Mouse (Mus musculus): ENCODE results near the gene Asb5.
"Not testable (repeated sequence)": the region's sequence is repeated elsewhere in the genome, so short reads cannot be mapped to it uniquely, and the experiment has no call there.

Asb5 gene

GRCm38 (mm10) chr8:54529382-54530296 is at the start of gene Asb5, which contains the start of gene Spcs3:
Gene Asb5, plus strand, starts transcription at chr8:54529580.
Gene Spcs3, minus strand, starts transcription at chr8:54529998.
- DNase-seq = peak; percentile 96

DNA sequence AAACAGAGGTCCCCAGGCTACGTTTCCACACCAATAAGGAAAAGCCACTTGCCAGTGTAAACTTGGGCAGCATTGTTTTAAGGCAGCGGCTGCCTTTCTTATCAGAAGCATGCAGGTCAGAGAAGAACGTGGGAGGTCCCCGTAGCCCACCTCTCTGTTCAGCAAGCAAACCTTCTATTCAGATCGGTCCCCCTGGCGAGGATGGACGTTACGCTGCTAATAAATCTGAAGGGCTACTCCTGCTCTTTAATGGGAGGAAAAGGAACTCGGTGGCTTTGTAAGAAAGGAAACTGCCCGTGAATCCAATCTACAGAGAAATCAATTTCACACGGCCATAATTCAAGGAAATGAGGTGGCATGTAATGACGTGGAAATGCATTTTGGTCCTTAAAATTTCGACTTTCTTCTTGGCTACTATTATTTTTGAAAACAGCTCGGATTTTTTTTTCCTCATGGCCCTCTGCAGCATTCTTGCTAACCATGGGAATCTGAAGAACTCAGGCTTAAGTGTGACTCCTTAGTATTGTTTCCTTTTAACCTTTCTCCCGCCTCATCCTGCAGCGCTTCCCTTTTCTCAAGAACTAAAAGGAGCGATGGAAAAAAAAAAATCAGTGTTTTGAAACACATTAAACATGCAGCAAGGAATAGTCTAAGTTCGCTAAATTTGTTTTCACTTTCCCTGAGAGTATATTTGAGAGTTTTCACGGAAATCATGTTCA is 42.7 kb upstream of the Asb5 start:
- DNase-seq = no peak

- no peak for DNase-seq
These were observed 40.9 kb upstream of the Asb5 start for GRCm38 (mm10) chr8:54488437-54488836.

GRCm38 (mm10) chr8:54491057-54491690 is 38.2 kb upstream of the Asb5 start:
- peak; percentile 30 for DNase-seq

DNA sequence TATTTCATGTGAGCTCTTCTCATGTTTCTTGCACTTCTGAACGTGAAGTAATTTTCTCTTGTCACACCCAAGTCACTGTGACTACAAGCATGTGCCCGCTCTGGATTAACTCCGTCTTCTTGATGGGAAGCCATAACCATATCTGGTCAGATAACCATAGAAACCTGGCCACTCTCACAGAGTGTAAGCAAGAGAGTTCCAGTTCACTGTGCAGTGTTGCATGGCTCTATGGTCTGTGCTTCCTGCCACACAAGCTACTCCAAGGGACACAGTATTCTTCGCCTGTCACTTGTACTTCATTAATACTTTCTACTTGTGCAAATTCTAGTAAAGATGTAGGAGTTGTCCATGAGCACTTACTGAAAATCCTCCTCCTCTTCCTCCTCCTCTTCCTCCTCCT is 37.4 kb upstream of the Asb5 start:
- DNase-seq = no peak

DNA sequence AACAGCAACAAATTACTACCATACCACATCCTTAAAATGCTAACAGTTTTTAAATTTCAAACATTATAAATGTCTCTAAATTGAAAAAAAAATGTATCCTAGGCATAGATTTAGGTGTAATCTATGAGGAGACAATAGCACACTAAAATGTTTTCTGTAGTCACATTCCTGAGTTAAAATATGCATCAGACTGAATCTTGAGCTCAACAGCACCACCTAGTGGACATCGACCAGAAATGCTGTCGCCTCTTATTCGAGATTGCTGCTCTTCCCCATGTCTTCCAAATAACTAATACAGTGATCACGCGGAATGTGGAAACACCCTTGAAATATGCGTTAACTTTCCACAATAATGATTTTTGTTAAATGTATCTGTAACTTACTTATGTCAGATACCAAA is 36.3 kb upstream of the Asb5 start:
- DNase-seq = peak; percentile 23

GRCm38 (mm10) chr8:54493915-54494314 is 35.5 kb upstream of the Asb5 start:
- no peak for DNase-seq

- DNase-seq = no peak
These were observed 26.3 kb upstream of the Asb5 start for GRCm38 (mm10) chr8:54503104-54503503.

GRCm38 (mm10) chr8:54505060-54505459 is 24.3 kb upstream of the Asb5 start:
- DNase-seq = no peak

DNA sequence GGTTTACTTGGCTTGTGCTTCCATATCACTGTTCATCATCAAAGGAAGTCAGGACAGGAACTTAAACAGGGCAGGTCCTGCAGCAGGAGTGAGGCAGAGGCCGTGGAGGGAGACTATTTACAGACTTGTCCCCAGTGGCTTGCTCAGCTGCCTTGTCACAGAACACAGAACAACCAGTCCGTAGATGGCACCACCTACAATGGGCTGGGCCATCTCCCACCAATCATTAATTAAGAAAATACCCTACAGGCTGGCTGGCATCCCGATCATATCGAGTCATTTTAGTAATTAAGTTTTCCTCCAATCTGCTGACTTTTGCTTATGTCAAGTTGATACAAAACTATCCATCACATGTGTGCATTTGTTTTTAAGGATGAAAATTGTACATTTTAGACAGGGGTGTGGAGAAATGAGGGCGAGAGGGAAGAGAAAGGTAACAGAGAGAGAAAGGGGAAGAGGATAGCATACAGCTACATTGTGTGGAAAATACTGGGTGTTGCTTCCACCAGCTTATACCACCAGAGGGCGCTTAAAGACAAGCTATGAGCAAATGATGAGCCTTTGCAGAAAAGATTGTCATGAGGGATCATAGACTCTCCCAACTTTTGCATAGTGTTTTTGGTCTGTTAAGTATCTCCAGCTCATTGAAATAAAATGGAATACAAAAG is 21.8 kb upstream of the Asb5 start:
- peak; percentile 86 for DNase-seq

- no peak for DNase-seq
These were observed 21.3 kb upstream of the Asb5 start for GRCm38 (mm10) chr8:54508096-54508456.

- no peak for DNase-seq
These were observed 20.6 kb upstream of the Asb5 start for GRCm38 (mm10) chr8:54508814-54509213.

GRCm38 (mm10) chr8:54509221-54509721 is 20.1 kb upstream of the Asb5 start:
- peak; percentile 18 for DNase-seq

GRCm38 (mm10) chr8:54511791-54512190 is 17.6 kb upstream of the Asb5 start:
- no peak for DNase-seq

DNA sequence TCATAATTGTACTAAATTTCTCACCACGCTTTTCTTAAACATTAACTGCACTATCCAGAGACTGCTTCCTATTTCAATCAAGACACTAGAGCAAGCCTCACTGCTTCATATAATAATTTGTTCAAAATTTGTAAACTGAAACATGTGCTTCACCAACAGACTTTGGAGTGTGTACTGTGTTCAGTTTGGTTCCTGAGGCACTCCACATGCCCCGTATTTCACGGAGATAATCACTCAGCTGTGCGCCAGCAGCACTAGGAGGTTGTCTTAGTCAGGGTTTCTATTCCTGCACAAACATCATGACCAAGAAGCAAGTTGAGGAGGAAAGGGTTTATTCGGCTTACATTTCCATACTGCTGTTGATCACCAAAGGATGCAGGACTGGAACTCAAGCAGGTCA is 17.2 kb upstream of the Asb5 start:
- not testable (repeated sequence) for DNase-seq

GRCm38 (mm10) chr8:54518756-54519460 is 10.5 kb upstream of the Asb5 start:
- no peak for DNase-seq

DNA sequence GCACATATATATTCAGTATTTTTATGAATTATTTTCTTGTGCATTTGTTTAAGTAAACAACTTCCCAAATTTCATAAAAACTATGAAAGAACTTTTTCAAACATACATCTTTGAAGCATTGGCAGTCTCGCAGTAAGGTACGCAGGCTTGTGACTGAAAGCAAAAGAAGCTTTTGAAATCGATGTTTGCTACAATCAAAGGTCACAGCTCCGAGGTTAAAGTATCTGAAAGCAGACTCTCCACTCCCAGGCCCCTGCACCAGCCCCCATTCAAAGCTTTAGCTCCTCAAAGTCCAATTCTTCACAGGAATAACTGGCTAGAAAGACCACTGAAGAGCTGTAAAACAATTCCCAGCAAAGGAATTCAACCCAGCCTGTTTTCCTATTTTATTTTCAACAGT is 8.9 kb upstream of the Asb5 start:
- DNase-seq = no peak

DNA sequence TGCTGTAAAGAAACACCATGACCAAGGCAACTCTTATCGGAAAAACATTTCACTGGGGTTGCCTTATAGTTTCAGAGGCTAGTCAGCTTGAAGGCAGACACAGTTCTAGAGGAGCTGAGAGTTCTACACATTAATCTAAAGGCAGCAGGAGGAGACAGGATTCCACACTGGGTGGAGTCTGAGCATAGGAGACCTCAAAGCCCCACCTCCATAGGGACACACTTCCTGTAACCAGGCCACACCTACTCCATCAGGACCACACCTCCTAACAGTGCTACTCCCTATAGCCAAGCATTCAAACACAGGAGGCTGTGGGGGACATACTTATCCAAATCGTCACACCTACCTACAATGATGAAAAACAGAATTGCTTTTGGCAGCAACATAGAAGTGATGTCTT is 3.8 kb upstream of the Asb5 start:
- DNase-seq = no peak

DNA sequence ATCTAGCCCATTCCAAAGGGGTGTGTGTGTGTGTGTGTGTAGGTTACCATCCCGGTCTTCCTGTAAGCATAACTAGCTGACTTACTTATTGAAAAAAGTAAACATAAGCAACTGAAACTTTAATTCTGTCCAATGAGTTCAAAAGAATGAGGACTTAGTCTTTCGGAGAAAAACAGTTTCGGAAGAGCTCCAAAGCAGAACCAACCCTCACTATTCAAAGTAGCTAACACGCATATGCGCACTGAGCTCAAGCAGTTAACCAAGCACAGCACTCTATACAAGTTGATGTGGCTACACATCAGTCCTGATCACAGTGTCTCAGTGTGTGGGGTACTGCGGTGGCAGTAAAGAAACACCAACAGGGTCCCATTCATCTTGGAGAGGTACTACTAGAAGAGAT is 2.7 kb upstream of the Asb5 start:
- no peak for DNase-seq

- no peak for DNase-seq
These were observed 809 bp upstream of the Asb5 start for GRCm38 (mm10) chr8:54528571-54528970.

GRCm38 (mm10) chr8:54535172-54535571 is 5.8 kb downstream of the Asb5 start:
- DNase-seq = no peak

- no peak for DNase-seq
These were observed 7.9 kb downstream of the Asb5 start for GRCm38 (mm10) chr8:54537285-54537684.

Measured in cerebellum, adult 9-10 months (tissue).